Mouse (Mus musculus) heart, adult 11 months (tissue): ENCODE measurements around the gene Tvp23a.
A peak's percentile ranks its signal among the peaks of the same experiment; 100 is the strongest.

Experiments used
- DNase-seq: peaks from one replicate; pipeline ENCODE4 v3.0.0; 2022

Tvp23a gene

GRCm38 (mm10) chr16:10452445-10452896 is 5.3 kb upstream of the Tvp23a start:
- DNase-seq = peak; percentile 98

GRCm38 (mm10) chr16:10451906-10452305 is 4.7 kb upstream of the Tvp23a start:
- DNase-seq = no peak

GRCm38 (mm10) chr16:10448931-10449330 is 1.8 kb upstream of the Tvp23a start:
- no peak for DNase-seq

- no peak for DNase-seq
Measured at GRCm38 (mm10) chr16:10447781-10448180, 619 bp upstream of the Tvp23a start.

GRCm38 (mm10) chr16:10446573-10447263 is 444 bp downstream of the Tvp23a start:
- no peak for DNase-seq

- no peak for DNase-seq
Measured at GRCm38 (mm10) chr16:10443723-10444122, 3.4 kb downstream of the Tvp23a start.

GRCm38 (mm10) chr16:10441761-10442160 is 5.4 kb downstream of the Tvp23a start:
- DNase-seq = no peak

GRCm38 (mm10) chr16:10441328-10441727 is 5.8 kb downstream of the Tvp23a start:
- DNase-seq = peak; percentile 88

- DNase-seq = peak; percentile 92
Measured at GRCm38 (mm10) chr16:10438055-10438454, 9.1 kb downstream of the Tvp23a start.

- peak; percentile 94 for DNase-seq
Measured at GRCm38 (mm10) chr16:10436166-10436565, 11.0 kb downstream of the Tvp23a start.

- DNase-seq = no peak
Measured at GRCm38 (mm10) chr16:10433344-10433743, 13.8 kb downstream of the Tvp23a start.

GRCm38 (mm10) chr16:10432387-10432786 is 14.8 kb downstream of the Tvp23a start:
- no peak for DNase-seq

- no peak for DNase-seq
Measured at GRCm38 (mm10) chr16:10431911-10432310, 15.3 kb downstream of the Tvp23a start.

- peak; percentile 87 for DNase-seq
Measured at GRCm38 (mm10) chr16:10420447-10421054, 26.6 kb downstream of the Tvp23a start.

GRCm38 (mm10) chr16:10417723-10418259 is 29.4 kb downstream of the Tvp23a start:
- DNase-seq = peak; percentile 96

GRCm38 (mm10) chr16:10416866-10417265 is 30.3 kb downstream of the Tvp23a start:
- peak; percentile 80 for DNase-seq

GRCm38 (mm10) chr16:10415976-10416375 is 31.2 kb downstream of the Tvp23a start:
- peak; percentile 96 for DNase-seq

GRCm38 (mm10) chr16:10411764-10412746 is 35.1 kb downstream of the Tvp23a start, which contains the start of gene Nubp1:
Nubp1 (plus strand) TSS chr16:10411948.
- peak; percentile 99 for DNase-seq

GRCm38 (mm10) chr16:10399160-10399559 is 48.0 kb downstream of the Tvp23a start:
- DNase-seq = peak; percentile 95

GRCm38 (mm10) chr16:10398755-10399154 is 48.4 kb downstream of the Tvp23a start:
- DNase-seq = peak; percentile 86

GRCm38 (mm10) chr16:10394699-10395540 is 52.2 kb downstream of the Tvp23a start, which contains the start of gene Tekt5:
Tekt5 (minus strand) TSS chr16:10395490.
- DNase-seq = peak; percentile 95

GRCm38 (mm10) chr16:10392587-10392986 is 54.6 kb downstream of the Tvp23a start:
- peak; percentile 51 for DNase-seq
